Mouse (Mus musculus): Measurements from ENCODE around the gene Tnfrsf19.

DNA sequence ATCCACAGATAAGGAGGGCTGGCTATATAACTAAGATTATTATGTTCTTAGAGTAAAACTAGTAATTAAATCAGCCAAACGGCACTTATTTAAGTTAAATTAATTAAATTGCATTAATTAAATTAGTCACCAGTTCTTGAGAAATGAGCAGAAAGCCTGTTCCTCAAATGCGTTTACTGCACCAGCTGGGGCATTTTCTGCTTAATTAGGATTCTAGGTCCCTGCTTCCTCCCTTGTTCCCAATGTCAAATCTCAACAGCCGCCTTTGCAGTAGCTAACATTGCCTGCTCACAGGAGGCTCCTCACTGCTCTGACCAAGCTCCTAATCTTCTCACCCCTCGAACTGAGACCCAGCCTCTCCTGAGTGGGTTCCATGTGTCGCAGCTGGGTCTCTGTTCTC is 59.4 kb downstream of the Tnfrsf19 start:
- TF ChIP-seq POLR2A (IDR thresholded peaks at IDR 0.05; ENCODE audit: extremely low read depth, insufficient read depth, low read length) (no peak), CTCF (IDR thresholded peaks at IDR 0.05; ENCODE audit: low read depth, low read length) (no peak)
